Mouse (Mus musculus): Measurements from ENCODE around the gene Tle3. TPM values are rescaled to one million over a fixed set of nuclear protein-coding genes. Genes with fewer than 3 reads are reported as not detected.

Gene Tle3
- polyA plus RNA-seq, 1 experiment from 2014 or later: 25.5 TPM

- 48% methylated on average over 5 of the region's 5 CpGs for WGBS
- H3K36me3 ChIP-seq (ENCODE audit: control insufficient read depth, insufficient read depth, low read length): no peaks in the 10 kb centered on the region
- no peaks in the 10 kb centered on the region; the same call in 1 of the 2 replicates for H3K27me3 ChIP-seq (replicated peaks; ENCODE audit: control insufficient read depth, insufficient read depth, low read length)
- DNase-seq (ENCODE audit: low spot score) (peak; percentile 73), ATAC-seq (ENCODE audit: low read depth) (peak; percentile 49; the same call in 1 of the 2 replicates)
- H3K9me3 ChIP-seq (ENCODE audit: control insufficient read depth, low read length): no peaks in the 10 kb centered on the region
- H3K4me1 ChIP-seq (ENCODE audit: control insufficient read depth, insufficient read depth, low read length): peaks cover 18% of the 10 kb centered on the region
- H3K4me3 ChIP-seq (ENCODE audit: low read depth, low read length): no peak overlapping the region
- no peak overlapping the region for H3K4me2 ChIP-seq (ENCODE audit: low read depth, low read length)
- no peak overlapping the region for H3K9ac ChIP-seq (ENCODE audit: low read depth, low read length)
- no peak overlapping the region for H3K27ac ChIP-seq (replicated peaks; ENCODE audit: low read depth, low read length)
Observed at GRCm38 (mm10) chr9:61442951-61443630, 70.9 kb downstream of the Tle3 start.

DNA sequence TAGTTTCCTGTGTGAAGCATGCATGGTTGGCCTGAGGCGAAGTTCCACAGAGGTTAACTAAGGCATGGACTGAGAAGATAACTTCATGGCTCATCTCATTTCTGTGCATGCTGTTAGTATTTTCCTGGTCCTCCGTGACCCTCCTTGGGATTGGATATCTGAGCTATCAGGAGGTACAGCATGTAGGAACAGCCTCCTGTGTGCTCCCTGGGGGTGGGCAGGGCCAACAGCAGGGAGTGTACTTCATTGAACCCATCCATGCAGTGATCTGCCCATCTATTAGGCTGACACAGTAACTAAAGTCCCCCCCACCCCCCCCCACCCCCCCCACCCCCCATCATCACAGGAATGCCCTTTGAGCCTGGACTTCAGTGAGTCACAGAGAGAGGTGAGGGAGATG lies 73.0 kb downstream of the Tle3 start:
- DNase-seq (ENCODE audit: low spot score): no peak

GRCm38 (mm10) chr9:61445711-61446222 lies 73.6 kb downstream of the Tle3 start:
- no peaks in the 10 kb centered on the region for H3K9me3 ChIP-seq (ENCODE audit: control insufficient read depth, low read length)
- peaks cover 18% of the 10 kb centered on the region for H3K4me1 ChIP-seq (ENCODE audit: control insufficient read depth, insufficient read depth, low read length)
- ATAC-seq (ENCODE audit: low read depth) (peak; percentile 81), DNase-seq (ENCODE audit: low spot score) (peak; percentile 75)
- H3K36me3 ChIP-seq (ENCODE audit: control insufficient read depth, insufficient read depth, low read length): no peaks in the 10 kb centered on the region
- H3K27me3 ChIP-seq (replicated peaks; ENCODE audit: control insufficient read depth, insufficient read depth, low read length): no peaks in the 10 kb centered on the region; the same call in 1 of the 2 replicates
- WGBS: 9% methylated on average over 5 of the region's 5 CpGs
- H3K27ac ChIP-seq (replicated peaks; ENCODE audit: low read depth, low read length): no peak overlapping the region
- no peak overlapping the region for H3K9ac ChIP-seq (ENCODE audit: low read depth, low read length)
- H3K4me3 ChIP-seq (ENCODE audit: low read depth, low read length): no peak overlapping the region
- H3K4me2 ChIP-seq (ENCODE audit: low read depth, low read length): no peak overlapping the region

More for the DNA sequence above, 73.0 kb downstream of the Tle3 start:
- Histone ChIP-seq H3K4me1 (ENCODE audit: control insufficient read depth, insufficient read depth, low read length) (peaks cover 18% of the 10 kb centered on the region), H3K27me3 (replicated peaks; ENCODE audit: control insufficient read depth, insufficient read depth, low read length) (no peaks in the 10 kb centered on the region; the same call in 1 of the 2 replicates), H3K4me3 (ENCODE audit: low read depth, low read length) (no peak overlapping the region), H3K9ac (ENCODE audit: low read depth, low read length) (no peak overlapping the region), H3K27ac (replicated peaks; ENCODE audit: low read depth, low read length) (no peak overlapping the region), H3K4me2 (ENCODE audit: low read depth, low read length) (no peak overlapping the region), H3K9me3 (ENCODE audit: control insufficient read depth, low read length) (no peaks in the 10 kb centered on the region), H3K36me3 (ENCODE audit: control insufficient read depth, insufficient read depth, low read length) (no peaks in the 10 kb centered on the region)
- WGBS: 80% methylated on average over 2 of the region's 2 CpGs
- ATAC-seq (ENCODE audit: low read depth): no peak

- Histone ChIP-seq H3K27ac (replicated peaks; ENCODE audit: low read depth, low read length) (no peak overlapping the region), H3K27me3 (replicated peaks; ENCODE audit: control insufficient read depth, insufficient read depth, low read length) (no peaks in the 10 kb centered on the region; the same call in 1 of the 2 replicates), H3K36me3 (ENCODE audit: control insufficient read depth, insufficient read depth, low read length) (no peaks in the 10 kb centered on the region), H3K4me1 (ENCODE audit: control insufficient read depth, insufficient read depth, low read length) (peaks cover 11% of the 10 kb centered on the region), H3K4me3 (ENCODE audit: low read depth, low read length) (no peak overlapping the region), H3K9ac (ENCODE audit: low read depth, low read length) (no peak overlapping the region), H3K4me2 (ENCODE audit: low read depth, low read length) (no peak overlapping the region), H3K9me3 (ENCODE audit: control insufficient read depth, low read length) (no peaks in the 10 kb centered on the region)
- ATAC-seq (ENCODE audit: low read depth) (no peak), DNase-seq (ENCODE audit: low spot score) (no peak)
- 85% methylated on average over 2 of the region's 2 CpGs for WGBS
Observed at GRCm38 (mm10) chr9:61446965-61447364, 74.8 kb downstream of the Tle3 start.

DNA sequence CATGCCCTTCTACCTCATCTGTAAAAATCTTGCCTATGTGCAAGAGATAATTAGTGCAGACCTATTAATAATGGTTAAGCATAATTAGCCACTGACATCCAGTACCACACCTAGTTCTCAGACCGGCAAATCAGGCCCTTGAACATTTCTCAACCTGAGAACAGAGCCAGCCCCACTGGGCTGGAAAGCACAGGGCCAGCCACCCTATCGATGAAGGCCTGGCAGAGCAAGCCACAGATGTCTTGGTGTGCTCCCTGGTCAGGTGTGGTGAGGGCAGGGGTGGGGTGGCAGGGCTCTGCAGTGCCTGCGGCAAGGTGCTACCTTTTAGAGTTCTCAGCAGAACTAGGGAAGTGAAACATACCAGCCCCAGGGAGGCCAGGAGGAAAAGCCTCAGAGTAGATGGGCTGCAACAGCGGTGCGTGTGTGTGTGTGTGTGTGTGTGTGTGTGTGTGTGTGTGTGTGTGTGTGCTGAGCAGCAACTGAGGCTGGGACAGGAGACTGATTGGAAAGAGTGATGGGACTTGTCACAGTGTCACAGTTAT lies 77.3 kb downstream of the Tle3 start:
- ATAC-seq (ENCODE audit: low read depth) (no peak), DNase-seq (ENCODE audit: low spot score) (no peak)
- H3K4me1 ChIP-seq (ENCODE audit: control insufficient read depth, insufficient read depth, low read length): peaks cover 8% of the 10 kb centered on the region; the same call in 1 of the 2 replicates
- no peaks in the 10 kb centered on the region for H3K36me3 ChIP-seq (ENCODE audit: control insufficient read depth, insufficient read depth, low read length)
- no peak overlapping the region for H3K27ac ChIP-seq (replicated peaks; ENCODE audit: low read depth, low read length)
- H3K4me3 ChIP-seq (ENCODE audit: low read depth, low read length): no peak overlapping the region
- no peaks in the 10 kb centered on the region; the same call in 1 of the 2 replicates for H3K27me3 ChIP-seq (replicated peaks; ENCODE audit: control insufficient read depth, insufficient read depth, low read length)
- no peak overlapping the region for H3K9ac ChIP-seq (ENCODE audit: low read depth, low read length)
- 74% methylated on average over 5 of the region's 5 CpGs for WGBS
- no peaks in the 10 kb centered on the region for H3K9me3 ChIP-seq (ENCODE audit: control insufficient read depth, low read length)
- H3K4me2 ChIP-seq (ENCODE audit: low read depth, low read length): no peak overlapping the region

DNA sequence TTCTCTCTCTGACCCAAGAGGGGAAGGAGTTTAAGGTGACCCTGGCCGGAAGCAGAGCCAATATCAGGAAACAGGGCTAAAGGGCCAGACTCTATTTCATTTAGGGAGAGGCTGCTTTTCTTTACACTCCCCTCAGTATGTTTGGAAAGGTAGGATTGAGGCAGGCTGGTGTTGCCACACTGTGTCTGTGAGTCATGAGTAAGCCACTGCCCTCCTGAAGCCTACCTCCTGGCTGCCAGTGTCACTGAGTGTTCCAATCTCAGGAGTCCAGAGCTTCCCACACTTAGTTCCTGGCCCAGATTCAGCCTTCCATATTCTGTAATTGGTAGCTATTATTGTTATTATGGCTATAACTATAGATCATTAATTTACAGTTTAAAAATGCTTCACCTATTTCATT lies 79.9 kb downstream of the Tle3 start:
- WGBS: 59% methylated on average over 1 of the region's 1 CpGs
- DNase-seq (ENCODE audit: low spot score) (no peak), ATAC-seq (ENCODE audit: low read depth) (no peak)
- Histone ChIP-seq H3K4me1 (ENCODE audit: control insufficient read depth, insufficient read depth, low read length) (0 out of 2 replicates have a peak, but pooled peaks cover 4% of the 10 kb centered on the region), H3K4me2 (ENCODE audit: low read depth, low read length) (no peak overlapping the region), H3K9me3 (ENCODE audit: control insufficient read depth, low read length) (no peaks in the 10 kb centered on the region), H3K27me3 (replicated peaks; ENCODE audit: control insufficient read depth, insufficient read depth, low read length) (no peaks in the 10 kb centered on the region), H3K27ac (replicated peaks; ENCODE audit: low read depth, low read length) (no peak overlapping the region), H3K4me3 (ENCODE audit: low read depth, low read length) (no peak overlapping the region), H3K9ac (ENCODE audit: low read depth, low read length) (no peak overlapping the region), H3K36me3 (ENCODE audit: control insufficient read depth, insufficient read depth, low read length) (no peaks in the 10 kb centered on the region)

- H3K27me3 ChIP-seq (replicated peaks; ENCODE audit: control insufficient read depth, insufficient read depth, low read length): no peaks in the 10 kb centered on the region; the same call in 1 of the 2 replicates
- ATAC-seq (ENCODE audit: low read depth) (no peak), DNase-seq (ENCODE audit: low spot score) (peak; percentile 34)
- H3K36me3 ChIP-seq (ENCODE audit: control insufficient read depth, insufficient read depth, low read length): no peaks in the 10 kb centered on the region
- H3K4me1 ChIP-seq (ENCODE audit: control insufficient read depth, insufficient read depth, low read length): 0 out of 2 replicates have a peak, but pooled peaks cover 4% of the 10 kb centered on the region
- no peak overlapping the region for H3K4me2 ChIP-seq (ENCODE audit: low read depth, low read length)
- no peaks in the 10 kb centered on the region for H3K9me3 ChIP-seq (ENCODE audit: control insufficient read depth, low read length)
- 52% methylated on average over 6 of the region's 6 CpGs for WGBS
- no peak overlapping the region for H3K27ac ChIP-seq (replicated peaks; ENCODE audit: low read depth, low read length)
- no peak overlapping the region for H3K4me3 ChIP-seq (ENCODE audit: low read depth, low read length)
- H3K9ac ChIP-seq (ENCODE audit: low read depth, low read length): no peak overlapping the region
Observed at GRCm38 (mm10) chr9:61455861-61456261, 83.7 kb downstream of the Tle3 start.

DNA sequence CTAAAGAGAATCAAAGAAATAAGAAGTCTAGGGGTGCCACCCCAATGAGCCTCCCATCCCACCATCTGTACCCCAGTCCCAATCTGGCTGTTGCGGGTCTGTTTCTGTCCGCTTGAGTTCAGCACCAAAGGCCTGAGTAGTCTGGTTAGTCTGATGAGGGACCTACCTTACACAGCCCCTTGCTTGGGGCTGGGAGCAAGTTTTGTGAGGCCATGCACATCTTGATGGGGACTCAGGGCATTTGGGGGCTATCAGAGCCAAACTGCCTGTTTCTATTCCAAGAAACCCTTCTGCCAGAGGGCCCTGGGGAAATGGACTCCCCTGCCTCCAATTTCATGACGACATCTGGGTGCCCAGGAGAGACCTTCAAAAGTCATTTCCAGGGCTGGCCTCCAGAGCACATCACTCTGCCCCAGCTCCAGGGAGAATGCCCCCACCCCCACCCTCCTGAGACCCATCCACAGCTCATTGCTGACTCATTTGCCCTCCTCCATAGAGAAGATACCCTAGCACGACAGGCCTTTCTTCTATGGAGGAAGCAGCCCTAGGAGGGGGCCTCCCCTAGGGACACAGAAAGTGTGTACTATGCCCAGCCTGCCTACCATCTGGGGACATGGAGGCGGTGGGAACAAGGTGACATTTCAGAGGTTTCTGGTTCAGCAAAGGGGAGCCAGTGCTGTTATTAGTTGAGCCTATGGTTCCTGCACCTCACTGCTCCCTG lies 84.4 kb downstream of the Tle3 start:
- no peak overlapping the region for H3K27ac ChIP-seq (replicated peaks; ENCODE audit: low read depth, low read length)
- WGBS: 60% methylated on average over 5 of the region's 5 CpGs
- ATAC-seq (ENCODE audit: low read depth) (no peak; the same call in 1 of the 2 replicates), DNase-seq (ENCODE audit: low spot score) (no peak)
- no peaks in the 10 kb centered on the region; the same call in 1 of the 2 replicates for H3K27me3 ChIP-seq (replicated peaks; ENCODE audit: control insufficient read depth, insufficient read depth, low read length)
- 0 out of 2 replicates have a peak, but pooled peaks cover 4% of the 10 kb centered on the region for H3K4me1 ChIP-seq (ENCODE audit: control insufficient read depth, insufficient read depth, low read length)
- no peak overlapping the region for H3K4me3 ChIP-seq (ENCODE audit: low read depth, low read length)
- H3K9me3 ChIP-seq (ENCODE audit: control insufficient read depth, low read length): no peaks in the 10 kb centered on the region
- H3K36me3 ChIP-seq (ENCODE audit: control insufficient read depth, insufficient read depth, low read length): no peaks in the 10 kb centered on the region
- H3K4me2 ChIP-seq (ENCODE audit: low read depth, low read length): no peak overlapping the region
- H3K9ac ChIP-seq (ENCODE audit: low read depth, low read length): no peak overlapping the region

Measured in embryonic facial prominence, embryonic 14.5 days (tissue).